Mouse (Mus musculus): ENCODE results near the gene Galntl6. TPM values are rescaled to one million over a fixed set of nuclear protein-coding genes. Genes with fewer than 3 reads are reported as not detected.

Gene Galntl6
- polyA plus RNA-seq, 1 experiment: 11.8 TPM

- Histone ChIP-seq H3K4me3 (ENCODE audit: insufficient read depth, low read length) (no peak overlapping the region), H3K27ac (ENCODE audit: insufficient read depth, low read length) (no peak overlapping the region), H3K4me1 (ENCODE audit: control insufficient read depth, insufficient read depth, low read length) (no peaks in the 10 kb centered on the region)
- TF ChIP-seq POLR2A (IDR thresholded peaks at IDR 0.05; ENCODE audit: extremely low read depth, insufficient read depth, low read length) (no peak), CTCF (IDR thresholded peaks at IDR 0.05; ENCODE audit: extremely low read depth, insufficient read depth, low read length) (no peak)
Observed at GRCm38 (mm10) chr8:57816034-57816433, 1096.4 kb downstream of the Galntl6 start.

- H3K4me3 ChIP-seq (ENCODE audit: insufficient read depth, low read length): no peak overlapping the region
- TF ChIP-seq POLR2A (IDR thresholded peaks at IDR 0.05; ENCODE audit: extremely low read depth, insufficient read depth, low read length): no peak
- TF ChIP-seq CTCF (IDR thresholded peaks at IDR 0.05; ENCODE audit: extremely low read depth, insufficient read depth, low read length): no peak
- H3K27ac ChIP-seq (ENCODE audit: insufficient read depth, low read length): no peak overlapping the region
- no peaks in the 10 kb centered on the region for H3K4me1 ChIP-seq (ENCODE audit: control insufficient read depth, insufficient read depth, low read length)
Observed at GRCm38 (mm10) chr8:57807060-57807459, 1105.4 kb downstream of the Galntl6 start.

- Histone ChIP-seq H3K4me1 (ENCODE audit: control insufficient read depth, insufficient read depth, low read length) (no peaks in the 10 kb centered on the region), H3K4me3 (ENCODE audit: insufficient read depth, low read length) (no peak overlapping the region), H3K27ac (ENCODE audit: insufficient read depth, low read length) (no peak overlapping the region)
- TF ChIP-seq POLR2A (IDR thresholded peaks at IDR 0.05; ENCODE audit: extremely low read depth, insufficient read depth, low read length) (no peak), CTCF (IDR thresholded peaks at IDR 0.05; ENCODE audit: extremely low read depth, insufficient read depth, low read length) (no peak)
Observed at GRCm38 (mm10) chr8:57805094-57805493, 1107.3 kb downstream of the Galntl6 start.

GRCm38 (mm10) chr8:57803821-57804220 is 1108.6 kb downstream of the Galntl6 start:
- H3K4me3 ChIP-seq (ENCODE audit: insufficient read depth, low read length): no peak overlapping the region
- TF ChIP-seq CTCF (IDR thresholded peaks at IDR 0.05; ENCODE audit: extremely low read depth, insufficient read depth, low read length): no peak
- H3K4me1 ChIP-seq (ENCODE audit: control insufficient read depth, insufficient read depth, low read length): peaks cover 2% of the 10 kb centered on the region; the same call in 1 of the 2 replicates
- no peak overlapping the region for H3K27ac ChIP-seq (ENCODE audit: insufficient read depth, low read length)

GRCm38 (mm10) chr8:57801197-57801596 is 1111.2 kb downstream of the Galntl6 start:
- H3K4me1 ChIP-seq (ENCODE audit: control insufficient read depth, insufficient read depth, low read length): peaks cover 2% of the 10 kb centered on the region; the same call in 1 of the 2 replicates
- no peak overlapping the region for H3K4me3 ChIP-seq (ENCODE audit: insufficient read depth, low read length)
- TF ChIP-seq CTCF (IDR thresholded peaks at IDR 0.05; ENCODE audit: extremely low read depth, insufficient read depth, low read length) (no peak), POLR2A (IDR thresholded peaks at IDR 0.05; ENCODE audit: extremely low read depth, insufficient read depth, low read length) (no peak)
- no peak overlapping the region for H3K27ac ChIP-seq (ENCODE audit: insufficient read depth, low read length)

GRCm38 (mm10) chr8:57800327-57800726 is 1112.1 kb downstream of the Galntl6 start:
- TF ChIP-seq CTCF (IDR thresholded peaks at IDR 0.05; ENCODE audit: extremely low read depth, insufficient read depth, low read length) (peak; percentile 55; the same call in 1 of the 2 replicates), POLR2A (IDR thresholded peaks at IDR 0.05; ENCODE audit: extremely low read depth, insufficient read depth, low read length) (no peak)
- Histone ChIP-seq H3K27ac (ENCODE audit: insufficient read depth, low read length) (0 out of 2 replicates have a peak overlapping the region, but pooled peaks have one; percentile 88), H3K4me1 (ENCODE audit: control insufficient read depth, insufficient read depth, low read length) (peaks cover 2% of the 10 kb centered on the region; the same call in 1 of the 2 replicates), H3K4me3 (ENCODE audit: insufficient read depth, low read length) (peak overlapping the region; percentile 11; the same call in 1 of the 2 replicates)

- Histone ChIP-seq H3K4me3 (ENCODE audit: insufficient read depth, low read length) (peak overlapping the region; percentile 11), H3K4me1 (ENCODE audit: control insufficient read depth, insufficient read depth, low read length) (peaks cover 2% of the 10 kb centered on the region; the same call in 1 of the 2 replicates), H3K27ac (ENCODE audit: insufficient read depth, low read length) (peak overlapping the region; percentile 88)
- TF ChIP-seq POLR2A (IDR thresholded peaks at IDR 0.05; ENCODE audit: extremely low read depth, insufficient read depth, low read length): peak; percentile 64
- TF ChIP-seq CTCF (IDR thresholded peaks at IDR 0.05; ENCODE audit: extremely low read depth, insufficient read depth, low read length): no peak
Observed at GRCm38 (mm10) chr8:57799797-57800204, 1112.6 kb downstream of the Galntl6 start.

GRCm38 (mm10) chr8:57793455-57793854 is 1119.0 kb downstream of the Galntl6 start:
- Histone ChIP-seq H3K27ac (ENCODE audit: insufficient read depth, low read length) (no peak overlapping the region), H3K4me3 (ENCODE audit: insufficient read depth, low read length) (no peak overlapping the region), H3K4me1 (ENCODE audit: control insufficient read depth, insufficient read depth, low read length) (peaks cover 1% of the 10 kb centered on the region; the same call in 1 of the 2 replicates)
- no peak for TF ChIP-seq POLR2A (IDR thresholded peaks at IDR 0.05; ENCODE audit: extremely low read depth, insufficient read depth, low read length)
- no peak for TF ChIP-seq CTCF (IDR thresholded peaks at IDR 0.05; ENCODE audit: extremely low read depth, insufficient read depth, low read length)

- no peak overlapping the region for H3K27ac ChIP-seq (ENCODE audit: insufficient read depth, low read length)
- no peak for TF ChIP-seq POLR2A (IDR thresholded peaks at IDR 0.05; ENCODE audit: extremely low read depth, insufficient read depth, low read length)
- H3K4me3 ChIP-seq (ENCODE audit: insufficient read depth, low read length): no peak overlapping the region
- peaks cover 1% of the 10 kb centered on the region; the same call in 1 of the 2 replicates for H3K4me1 ChIP-seq (ENCODE audit: control insufficient read depth, insufficient read depth, low read length)
Observed at GRCm38 (mm10) chr8:57792246-57792645, 1120.2 kb downstream of the Galntl6 start.

- Histone ChIP-seq H3K4me3 (ENCODE audit: insufficient read depth, low read length) (no peak overlapping the region), H3K4me1 (ENCODE audit: control insufficient read depth, insufficient read depth, low read length) (peaks cover 1% of the 10 kb centered on the region; the same call in 1 of the 2 replicates), H3K27ac (ENCODE audit: insufficient read depth, low read length) (no peak overlapping the region)
- peak; percentile 52; the same call in 1 of the 2 replicates for TF ChIP-seq CTCF (IDR thresholded peaks at IDR 0.05; ENCODE audit: extremely low read depth, insufficient read depth, low read length)
- TF ChIP-seq POLR2A (IDR thresholded peaks at IDR 0.05; ENCODE audit: extremely low read depth, insufficient read depth, low read length): no peak
Observed at GRCm38 (mm10) chr8:57791309-57791721, 1121.1 kb downstream of the Galntl6 start.
